Mouse (Mus musculus): ENCODE measurements around the gene Syt11.

DNA sequence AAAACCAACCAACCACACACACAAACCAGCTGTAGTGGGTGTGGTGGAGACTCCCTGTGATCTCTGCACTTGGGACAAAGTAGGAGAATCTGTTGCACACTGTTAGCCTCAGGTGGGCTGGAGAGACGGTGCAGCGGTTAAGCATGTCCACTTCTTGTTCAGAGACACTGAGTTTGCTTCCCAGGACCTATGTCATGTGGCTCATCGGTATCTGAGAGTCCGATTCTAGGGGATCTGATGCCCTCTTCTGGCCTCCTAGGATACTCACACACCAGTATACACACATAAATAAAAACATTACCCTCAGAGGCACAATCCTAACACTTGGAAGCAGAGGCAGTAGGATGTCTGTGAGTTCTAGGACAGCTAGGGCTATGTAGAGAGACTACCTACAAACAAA is 20.7 kb downstream of the Syt11 start:
- TF ChIP-seq CTCF (IDR thresholded peaks at IDR 0.05; ENCODE audit: low read depth, low read length) (no peak), POLR2A (IDR thresholded peaks at IDR 0.05; ENCODE audit: extremely low read depth, insufficient read depth, low read length) (no peak)

Measured in liver, adult 2 months (tissue).